Mouse (Mus musculus) neutrophil, adult 5-6 weeks (primary cell): ENCODE results near the gene Gm12216. TPM values are rescaled to one million over a fixed set of nuclear protein-coding genes. Genes with fewer than 3 reads are reported as not detected.

Source experiments
- ATAC-seq: fragments of 151-379, 151-347 bp; 2 replicates; pipeline ENCODE4 v1.8.0; 2017; ENCODE audit warnings: mild to moderate bottlenecking, moderate TSS enrichment; ENCODE audit not compliant: insufficient number of reproducible peaks, poor library complexity, low FRiP score, severe bottlenecking; ENCODE audit errors: extremely low read depth
- total RNA-seq: library from RNA; stranded (forward); fragments of 200-1000 nt; gene quantifications from 2 replicates; pipeline ENCODE4 v1.2.3, GENCODE M21; 2017

Gm12216 gene
- total RNA-seq, 1 experiment from 2014 or later = 12.6 TPM

DNA sequence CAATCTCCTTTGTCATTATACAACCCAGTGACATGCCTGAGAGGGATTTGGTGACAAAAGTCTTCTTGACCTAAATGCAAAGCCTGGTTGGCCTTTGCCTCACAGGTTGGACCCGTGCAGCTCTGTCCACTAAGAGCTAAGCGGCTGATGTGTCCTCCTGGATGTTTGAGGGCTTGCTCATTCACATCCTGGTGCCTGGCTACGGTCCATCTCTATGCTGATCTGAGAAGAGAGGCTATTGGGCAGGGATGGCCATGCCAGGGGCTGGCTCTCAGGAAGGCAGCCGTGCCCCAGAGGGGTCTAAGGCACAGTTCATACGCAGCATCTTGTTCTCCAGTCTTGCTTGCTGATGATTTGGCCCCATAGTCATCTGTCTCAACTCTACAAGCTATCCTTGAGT is 21.3 kb downstream of the Gm12216 start:
- ATAC-seq = no peak

DNA sequence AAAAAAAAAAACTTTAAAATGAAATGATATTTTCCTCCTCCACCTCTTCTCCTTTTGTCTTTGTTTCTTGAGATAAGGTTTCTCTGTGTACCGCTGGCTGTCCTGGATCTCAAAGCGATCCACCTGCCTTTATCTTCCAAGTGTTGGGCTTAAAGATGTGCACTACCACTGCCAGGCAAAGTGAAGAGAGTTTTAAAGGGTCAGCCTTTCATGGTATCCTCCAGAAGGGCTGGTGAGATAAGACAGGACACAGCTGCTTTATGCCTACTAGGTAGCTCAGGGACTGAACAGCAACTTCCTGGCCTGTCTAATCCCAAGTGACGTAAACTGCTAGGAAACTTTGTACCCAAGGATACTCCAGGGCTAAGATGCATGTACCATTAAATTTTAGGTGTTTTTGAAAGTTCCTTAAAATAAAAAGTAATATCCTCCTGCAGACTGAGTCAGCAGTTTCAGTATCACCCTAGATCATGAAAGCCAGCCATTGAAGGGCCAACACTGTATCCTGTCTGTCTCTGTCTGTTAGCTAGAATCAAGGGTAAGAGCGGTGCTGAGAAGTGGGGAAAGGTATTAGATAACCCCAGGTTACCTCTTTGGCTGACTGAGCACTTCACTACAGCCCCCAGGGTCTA is 23.6 kb downstream of the Gm12216 start:
- no peak for ATAC-seq

DNA sequence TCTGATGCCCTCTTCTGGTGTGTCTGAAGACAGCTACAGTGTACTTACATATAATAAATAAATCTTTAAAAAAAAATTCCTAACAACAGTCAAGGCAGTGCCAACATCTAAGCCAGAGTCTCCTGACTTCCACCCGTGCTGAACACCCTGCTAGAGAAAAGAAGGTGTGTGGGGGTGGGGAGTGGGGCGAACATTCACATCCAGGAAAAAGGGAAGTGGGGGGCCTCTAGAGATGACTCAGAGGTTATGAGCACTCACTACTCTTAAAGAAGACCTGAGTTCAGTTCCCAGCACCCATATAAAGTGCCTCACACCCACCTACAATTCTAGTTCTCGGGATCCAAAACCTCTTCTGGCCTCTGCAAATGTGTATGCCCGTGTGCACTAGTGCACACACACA is 33.6 kb downstream of the Gm12216 start:
- ATAC-seq = no peak

GRCm38 (mm10) chr11:53821945-53822338 is 37.1 kb downstream of the Gm12216 start:
- no peak for ATAC-seq

- ATAC-seq = no peak
Measured at GRCm38 (mm10) chr11:53821230-53821944, 37.7 kb downstream of the Gm12216 start.

DNA sequence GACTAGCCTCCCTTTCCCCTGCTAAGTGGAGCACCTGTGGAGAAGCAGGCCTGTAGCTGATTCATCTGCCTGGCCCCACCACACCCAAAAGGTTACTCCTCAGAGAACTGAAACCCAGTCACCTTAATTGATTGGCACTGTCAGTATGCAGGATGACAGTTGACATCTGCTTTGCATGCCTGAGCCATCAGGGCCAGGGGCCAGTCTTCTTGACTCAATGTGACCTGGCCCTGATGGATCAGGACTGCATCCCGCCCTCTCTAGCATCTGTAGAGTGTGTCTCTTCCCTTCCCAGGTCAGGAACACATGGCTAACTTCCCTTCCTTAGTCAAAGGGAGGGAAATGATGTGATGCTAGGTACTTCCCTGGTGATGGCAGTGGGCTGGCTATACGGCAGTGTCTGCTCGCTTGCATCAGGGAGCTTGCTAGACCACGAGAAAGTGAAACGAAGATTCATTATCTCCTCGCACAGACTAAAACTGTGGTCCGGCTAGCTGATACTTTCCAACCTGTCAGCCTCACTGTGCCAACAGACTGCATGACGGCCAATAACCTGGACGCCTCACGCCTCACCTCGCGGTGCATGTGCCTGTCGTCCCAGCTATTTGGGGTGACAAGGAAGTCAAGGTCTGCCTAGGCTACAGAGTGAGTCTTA is 38.4 kb downstream of the Gm12216 start:
- ATAC-seq = no peak; the same call in 1 of the 2 replicates

GRCm38 (mm10) chr11:53819511-53819910 is 39.5 kb downstream of the Gm12216 start:
- ATAC-seq = no peak

DNA sequence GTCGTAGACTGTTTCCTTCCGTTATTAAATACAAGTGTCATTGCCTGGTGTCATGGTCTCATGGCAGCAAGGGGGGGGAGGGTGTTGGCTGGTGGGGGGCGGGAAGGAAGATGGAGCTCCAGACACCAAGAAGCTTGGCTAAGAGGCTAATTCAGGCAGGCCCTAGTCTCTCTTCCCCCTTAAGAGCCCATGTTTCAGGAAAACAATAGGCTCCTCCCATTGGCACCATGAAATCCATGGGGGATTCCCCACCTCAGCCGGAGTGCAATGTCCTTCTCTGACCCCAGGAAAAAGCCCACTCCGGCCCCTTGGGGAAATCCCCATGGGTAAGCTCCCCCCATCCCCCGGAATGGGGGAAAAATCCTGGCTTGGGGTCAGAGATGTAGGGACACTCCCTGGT is 40.3 kb downstream of the Gm12216 start:
- no peak for ATAC-seq

GRCm38 (mm10) chr11:53816841-53817375 is 42.1 kb downstream of the Gm12216 start:
- no peak for ATAC-seq

- no peak for ATAC-seq
Measured at GRCm38 (mm10) chr11:53814810-53815209, 44.2 kb downstream of the Gm12216 start.

DNA sequence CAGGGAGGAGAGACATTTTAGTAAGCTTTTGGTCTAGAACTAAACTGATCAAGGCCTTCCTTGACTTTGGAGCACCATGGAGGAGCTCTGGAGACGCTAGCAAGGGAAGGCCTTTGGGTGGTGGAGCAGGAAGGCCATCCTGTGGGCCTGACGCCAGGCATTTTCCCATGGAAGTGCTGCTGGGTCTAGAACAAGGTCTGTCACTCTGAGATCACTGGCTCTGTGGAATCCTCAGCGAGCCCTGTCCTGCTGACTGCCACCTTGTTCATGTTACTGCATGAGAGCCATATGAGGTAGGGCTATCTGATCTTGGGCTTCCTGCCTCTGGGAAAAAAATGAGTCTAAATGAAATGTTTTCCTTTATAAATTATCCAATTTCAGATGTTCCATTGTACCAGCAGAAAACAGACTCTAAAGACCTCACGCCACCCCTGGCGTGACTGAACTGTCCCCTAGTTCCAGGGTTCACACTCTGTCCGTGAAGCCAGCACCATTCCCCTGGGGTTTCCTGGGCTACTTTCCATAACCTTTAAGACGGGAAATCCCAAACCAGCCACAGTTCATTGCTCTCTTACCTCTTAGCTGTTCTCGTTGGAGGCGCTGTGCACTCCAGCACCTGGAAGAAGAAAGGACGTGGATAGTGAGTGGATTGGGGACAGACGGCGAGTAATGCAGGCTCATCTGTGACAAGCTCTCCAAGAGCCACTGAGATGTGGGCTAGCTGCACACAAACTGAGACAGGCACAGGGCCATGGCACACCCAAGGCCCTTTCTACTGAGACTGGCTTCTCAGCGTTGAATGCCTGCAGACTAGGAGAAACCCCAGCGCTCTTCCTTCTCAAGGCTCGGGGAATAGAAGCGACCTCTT is 45.8 kb downstream of the Gm12216 start:
- ATAC-seq = no peak

- ATAC-seq = no peak
Measured at GRCm38 (mm10) chr11:53811312-53811711, 47.7 kb downstream of the Gm12216 start.

DNA sequence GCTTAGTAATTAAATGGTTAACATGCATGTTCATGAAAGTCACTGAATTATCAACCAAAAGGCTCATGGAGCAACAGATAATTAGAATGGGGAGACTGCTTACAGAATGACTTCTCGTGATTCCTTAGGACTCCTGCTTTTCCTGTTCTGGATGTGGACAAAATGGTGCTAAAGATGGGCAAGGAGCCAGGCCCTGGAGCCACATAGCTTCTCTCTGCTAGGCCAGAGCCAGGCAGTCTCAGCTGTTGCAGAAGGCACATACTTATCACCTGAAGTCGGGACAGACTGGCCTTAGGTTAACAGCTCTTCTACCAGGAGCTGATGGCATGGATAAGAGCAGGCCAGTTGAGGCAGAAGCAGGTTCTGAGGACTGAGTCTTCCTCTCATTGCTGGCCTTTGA is 48.3 kb downstream of the Gm12216 start:
- no peak for ATAC-seq

GRCm38 (mm10) chr11:53810156-53810555 is 48.9 kb downstream of the Gm12216 start:
- no peak for ATAC-seq

- ATAC-seq = no peak
Measured at GRCm38 (mm10) chr11:53809354-53809753, 49.7 kb downstream of the Gm12216 start.

DNA sequence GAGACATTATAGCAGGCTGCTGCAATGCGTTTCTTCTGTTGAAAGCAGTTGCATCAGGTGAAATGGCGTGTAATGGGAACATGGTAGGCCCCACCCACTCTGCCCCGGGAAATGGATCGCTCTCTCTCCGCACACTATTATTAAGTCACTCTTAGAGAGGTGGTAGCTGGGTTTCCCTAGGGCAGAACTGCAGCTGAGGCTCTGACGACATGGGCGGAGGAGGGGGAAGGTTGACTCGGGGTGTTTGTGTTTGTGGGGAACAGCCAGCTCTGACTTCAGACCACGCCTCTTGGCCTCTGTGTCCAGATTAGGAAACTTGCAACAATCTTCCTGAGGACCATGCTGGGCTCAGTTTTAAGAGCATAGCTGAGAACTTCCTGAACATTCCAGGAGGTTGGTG is 53.3 kb downstream of the Gm12216 start:
- peak; percentile 91 for ATAC-seq

GRCm38 (mm10) chr11:53804569-53805344 is 54.3 kb downstream of the Gm12216 start:
- no peak for ATAC-seq

DNA sequence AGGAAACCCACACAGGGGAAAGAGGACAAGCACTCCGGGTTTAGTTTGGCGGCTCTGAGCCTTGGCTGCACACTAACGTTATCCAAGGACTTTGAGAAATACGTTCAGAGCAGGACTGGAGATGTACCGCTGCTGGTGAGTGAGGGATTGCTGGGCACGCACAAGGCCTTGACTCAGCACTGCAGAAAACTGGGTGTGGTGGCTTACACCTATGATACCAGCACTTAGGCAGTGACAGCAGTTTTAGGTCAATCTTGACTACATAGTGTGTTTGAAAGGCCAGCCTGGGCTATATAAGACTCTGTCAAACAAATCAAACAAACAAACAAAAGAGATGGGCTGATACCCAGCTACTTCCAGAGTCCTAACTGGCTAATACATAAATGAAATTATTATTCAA is 55.6 kb downstream of the Gm12216 start:
- ATAC-seq = no peak
